Mouse (Mus musculus) E14TG2a.4 (cell line): ENCODE data around the gene Tff3.

Source experiments
- H3K27me3 ChIP-seq: 2 replicates; pipeline ENCODE4 v1.6.1; 2014; ENCODE audit warnings: low read length, control low read depth; ENCODE audit not compliant: insufficient read depth
- H3K36me3 ChIP-seq: 2 replicates; pipeline ENCODE4 v1.6.1; 2014; ENCODE audit warnings: low read length, control low read depth; ENCODE audit not compliant: insufficient read depth
- H3K4me1 ChIP-seq: replicated peaks from 2 replicates; pipeline ENCODE4 v1.6.1; 2014; ENCODE audit warnings: low read depth, low read length, control low read depth
- H3K4me3 ChIP-seq: replicated peaks from 2 replicates; pipeline ENCODE4 v1.5.1; 2014; ENCODE audit warnings: mild to moderate bottlenecking, low read length
- H3K9me3 ChIP-seq: 2 replicates; pipeline ENCODE4 v1.6.1; 2014; ENCODE audit warnings: low read length, control low read depth
- CTCF ChIP-seq: conservative IDR thresholded peaks from 2 replicates; pipeline ENCODE4 v1.5.1; 2014; ENCODE audit warnings: low read length
- NANOG ChIP-seq: IDR thresholded peaks from 2 replicates; pipeline ENCODE4 v1.6.1; 2014; ENCODE audit warnings: borderline replicate concordance, low read length, mixed read lengths
- POU5F1 ChIP-seq: IDR thresholded peaks from 2 replicates; pipeline ENCODE4 v1.6.1; 2014; ENCODE audit warnings: low read length, borderline replicate concordance

Gene Tff3

DNA sequence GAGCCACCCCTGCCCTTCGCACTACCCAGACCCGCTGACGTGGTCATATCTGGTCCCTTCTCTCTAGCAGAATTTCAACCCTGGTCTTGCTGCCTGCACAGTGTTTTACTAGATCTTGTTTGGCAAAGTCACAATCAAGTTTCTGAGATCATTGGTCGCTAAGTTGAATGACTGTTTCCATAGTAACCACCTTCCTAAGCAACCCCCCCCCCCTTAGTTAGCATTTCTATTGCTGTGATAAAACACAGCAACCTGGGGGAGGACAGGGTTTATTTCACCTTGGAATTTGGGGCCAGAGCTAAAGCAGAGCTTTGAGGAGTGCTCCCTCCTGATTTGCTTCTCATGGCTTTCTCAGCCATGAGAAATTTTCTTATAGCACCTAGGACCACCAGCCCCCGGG, 34.7 kb downstream of the Tff3 start:
- Histone ChIP-seq H3K27me3 (no peaks in the 10 kb centered on the region; the same call in 1 of the 2 replicates), H3K4me1 (peaks cover 23% of the 10 kb centered on the region), H3K9me3 (no peaks in the 10 kb centered on the region), H3K36me3 (peaks cover 3% of the 10 kb centered on the region; the same call in 1 of the 2 replicates), H3K4me3 (no peak overlapping the region)
- TF ChIP-seq CTCF (no peak), NANOG (no peak), POU5F1 (no peak)

DNA sequence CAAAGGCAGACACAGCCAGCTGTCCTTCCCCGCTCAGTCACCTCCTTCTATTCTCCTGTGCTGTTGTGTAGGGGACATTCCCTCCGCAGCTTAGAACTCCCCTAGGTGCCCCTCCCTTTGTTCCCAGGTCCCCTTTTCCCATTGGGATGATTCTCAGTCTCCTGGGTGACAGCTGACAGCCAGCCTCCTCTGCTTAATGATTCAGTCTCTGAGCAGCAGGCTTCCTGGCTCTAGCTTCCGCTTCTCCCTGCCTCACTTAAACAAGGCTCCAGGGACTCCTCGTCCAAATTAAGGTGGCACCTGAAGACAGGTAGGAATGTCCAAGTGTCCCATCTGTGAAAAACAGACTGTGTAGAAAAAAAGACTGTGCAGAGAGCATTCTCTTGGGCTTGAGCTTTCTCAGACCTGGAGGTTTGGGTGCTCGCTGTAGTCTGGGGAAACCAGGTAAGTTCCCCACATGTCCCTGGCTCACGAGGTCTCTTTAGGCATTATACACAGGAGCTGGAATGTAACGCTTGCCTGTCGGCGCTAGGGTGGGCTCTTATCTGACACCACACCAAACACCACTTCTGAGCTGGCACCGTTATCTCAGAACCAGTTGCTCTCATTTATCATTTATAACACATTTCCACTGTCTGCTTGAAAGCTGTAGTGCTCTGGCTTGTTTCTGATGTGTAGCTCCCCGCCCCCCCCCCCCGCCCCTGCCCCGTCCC, 38.3 kb downstream of the Tff3 start:
- H3K4me3 ChIP-seq = no peak overlapping the region
- H3K27me3 ChIP-seq = no peaks in the 10 kb centered on the region
- no peaks in the 10 kb centered on the region; the same call in 1 of the 2 replicates for H3K36me3 ChIP-seq
- TF ChIP-seq POU5F1 = no peak
- TF ChIP-seq NANOG = no peak
- no peak for TF ChIP-seq CTCF
- H3K4me1 ChIP-seq = peaks cover 30% of the 10 kb centered on the region
- H3K9me3 ChIP-seq = no peaks in the 10 kb centered on the region

DNA sequence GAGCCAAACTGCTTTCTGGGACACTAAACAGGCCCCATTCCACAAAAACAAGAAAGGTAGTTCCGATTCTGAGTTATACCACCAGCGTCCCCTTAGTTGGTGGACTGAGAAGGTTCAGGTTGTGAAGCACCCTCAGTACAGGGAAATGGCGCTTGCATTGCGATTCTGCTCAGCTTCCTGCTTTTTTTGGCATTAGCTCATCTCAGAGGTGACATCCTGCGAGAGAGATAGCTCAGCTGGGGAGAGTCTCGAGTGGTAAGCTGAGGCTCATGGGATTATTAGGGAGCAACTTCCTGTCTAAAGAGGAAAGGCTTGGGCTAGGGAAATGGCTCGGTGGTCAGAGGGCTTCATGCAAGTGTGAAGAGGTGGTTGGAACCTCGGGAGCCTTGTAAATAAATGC, 39.6 kb downstream of the Tff3 start:
- no peaks in the 10 kb centered on the region for H3K9me3 ChIP-seq
- H3K36me3 ChIP-seq = no peaks in the 10 kb centered on the region; the same call in 1 of the 2 replicates
- no peak overlapping the region for H3K4me3 ChIP-seq
- peaks cover 17% of the 10 kb centered on the region for H3K4me1 ChIP-seq
- H3K27me3 ChIP-seq = no peaks in the 10 kb centered on the region
- TF ChIP-seq POU5F1 (no peak), CTCF (no peak), NANOG (no peak)

DNA sequence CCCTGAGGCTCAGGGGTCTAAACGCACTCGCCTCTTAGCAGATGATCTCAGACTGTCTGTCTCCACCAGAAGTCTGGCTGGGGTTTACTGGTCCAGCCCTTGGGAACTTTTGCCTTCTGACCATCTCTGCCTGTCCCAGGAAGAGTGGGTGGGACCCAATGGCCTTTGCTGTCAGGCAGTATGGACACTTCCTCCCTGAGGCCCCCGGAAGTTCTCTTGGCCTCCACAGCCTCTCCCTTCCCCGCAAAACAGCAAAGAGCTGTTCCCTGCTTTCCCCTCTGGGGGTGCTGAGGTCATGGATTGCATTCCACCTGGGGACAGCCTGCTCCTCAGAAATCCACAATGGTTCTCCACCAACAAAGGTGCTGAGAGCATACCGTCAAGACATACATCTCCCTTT, 40.7 kb downstream of the Tff3 start:
- Histone ChIP-seq H3K36me3 (no peaks in the 10 kb centered on the region; the same call in 1 of the 2 replicates), H3K27me3 (no peaks in the 10 kb centered on the region), H3K4me1 (peaks cover 8% of the 10 kb centered on the region), H3K9me3 (no peaks in the 10 kb centered on the region), H3K4me3 (no peak overlapping the region)
- no peak for TF ChIP-seq NANOG
- no peak for TF ChIP-seq POU5F1
- TF ChIP-seq CTCF = no peak

DNA sequence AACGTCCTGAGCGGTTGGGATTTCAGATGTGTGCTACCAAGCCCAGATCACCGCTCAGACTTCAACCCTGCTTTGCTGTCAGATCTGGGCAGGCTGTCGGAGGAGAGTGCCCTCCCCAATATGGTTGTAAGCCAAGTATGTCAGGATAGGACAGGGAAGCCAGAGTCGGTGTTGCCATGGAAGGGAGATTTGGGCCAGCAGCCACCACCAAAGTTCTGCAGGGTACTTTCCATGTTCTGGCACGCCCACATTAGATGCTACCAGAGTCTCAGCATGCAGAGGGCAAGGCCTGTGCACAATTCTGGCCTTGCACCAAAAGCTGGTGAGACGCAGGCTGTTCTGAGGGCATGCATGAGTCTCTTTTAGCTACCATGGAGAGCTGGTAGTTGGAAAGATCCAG, 43.2 kb downstream of the Tff3 start:
- no peaks in the 10 kb centered on the region for H3K27me3 ChIP-seq
- H3K36me3 ChIP-seq = no peaks in the 10 kb centered on the region

DNA sequence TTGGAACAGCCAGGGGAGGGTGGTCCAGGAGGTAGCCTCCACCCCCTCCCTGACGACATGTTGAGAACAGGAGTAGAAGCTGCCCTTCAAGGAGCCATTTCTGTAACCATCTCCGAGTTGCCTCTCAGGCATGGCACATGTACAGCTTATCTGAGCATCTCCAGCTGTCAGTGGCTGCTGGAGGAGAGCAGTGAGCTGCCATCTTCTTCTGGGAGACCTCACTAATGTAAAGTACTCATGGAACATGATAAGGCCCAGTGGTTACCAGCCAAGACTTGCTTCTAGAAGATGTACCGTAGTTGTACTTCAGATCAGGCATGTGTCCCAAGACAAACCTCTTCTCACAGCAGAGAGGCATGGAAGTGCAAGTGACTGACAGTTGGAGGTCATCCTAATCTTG, 43.9 kb downstream of the Tff3 start:
- TF ChIP-seq NANOG (no peak), POU5F1 (no peak), CTCF (no peak)
- H3K9me3 ChIP-seq = no peaks in the 10 kb centered on the region

More for the DNA sequence above, 43.2 kb downstream of the Tff3 start:
- no peaks in the 10 kb centered on the region for H3K9me3 ChIP-seq
- TF ChIP-seq NANOG = no peak
- no peak for TF ChIP-seq CTCF
- TF ChIP-seq POU5F1 = no peak
- peaks cover 8% of the 10 kb centered on the region for H3K4me1 ChIP-seq
- H3K4me3 ChIP-seq = no peak overlapping the region

DNA sequence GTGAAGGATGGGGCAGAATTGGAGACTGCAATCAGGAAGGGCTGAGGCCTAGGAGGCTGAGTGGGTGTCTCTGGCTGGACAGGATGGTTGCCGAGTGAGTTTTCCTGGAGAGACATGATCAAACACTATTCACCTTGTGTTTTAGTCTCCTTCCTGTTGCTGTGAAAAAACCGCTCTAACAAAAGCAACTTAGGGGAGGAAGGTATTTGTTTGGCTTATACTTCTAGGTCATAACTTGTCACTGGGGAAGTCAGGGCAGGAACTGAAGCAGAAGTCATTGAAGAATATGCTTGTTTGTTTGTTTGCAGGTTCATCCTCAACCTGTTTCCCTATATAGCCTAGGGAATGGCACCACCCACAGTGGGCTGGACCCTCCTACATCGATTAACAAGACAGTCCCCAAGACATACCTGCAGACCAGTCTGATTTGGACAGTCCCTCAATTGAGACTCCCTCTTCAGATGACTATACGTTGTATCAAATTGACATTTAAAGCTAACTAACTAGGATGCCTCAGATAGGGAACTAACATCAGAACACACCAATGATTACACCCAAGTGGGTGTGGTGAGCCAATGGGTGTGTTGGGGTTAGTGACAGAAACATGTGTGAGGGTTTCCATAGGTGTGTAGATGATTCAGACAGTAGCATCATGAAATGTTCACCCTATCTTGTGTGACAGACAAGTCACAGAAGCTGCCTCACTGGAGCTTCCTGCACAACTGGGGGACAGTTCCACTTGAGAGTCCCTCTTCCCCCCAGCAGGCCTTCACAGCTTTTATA, 47.0 kb downstream of the Tff3 start:
- Histone ChIP-seq H3K4me1 (peaks cover 31% of the 10 kb centered on the region), H3K36me3 (no peaks in the 10 kb centered on the region), H3K27me3 (no peaks in the 10 kb centered on the region), H3K9me3 (no peaks in the 10 kb centered on the region), H3K4me3 (no peak overlapping the region)
- no peak for TF ChIP-seq NANOG

More for the DNA sequence above, 43.9 kb downstream of the Tff3 start:
- H3K27me3 ChIP-seq = no peaks in the 10 kb centered on the region
- H3K4me3 ChIP-seq = no peak overlapping the region
- H3K36me3 ChIP-seq = no peaks in the 10 kb centered on the region
- peaks cover 10% of the 10 kb centered on the region for H3K4me1 ChIP-seq

DNA sequence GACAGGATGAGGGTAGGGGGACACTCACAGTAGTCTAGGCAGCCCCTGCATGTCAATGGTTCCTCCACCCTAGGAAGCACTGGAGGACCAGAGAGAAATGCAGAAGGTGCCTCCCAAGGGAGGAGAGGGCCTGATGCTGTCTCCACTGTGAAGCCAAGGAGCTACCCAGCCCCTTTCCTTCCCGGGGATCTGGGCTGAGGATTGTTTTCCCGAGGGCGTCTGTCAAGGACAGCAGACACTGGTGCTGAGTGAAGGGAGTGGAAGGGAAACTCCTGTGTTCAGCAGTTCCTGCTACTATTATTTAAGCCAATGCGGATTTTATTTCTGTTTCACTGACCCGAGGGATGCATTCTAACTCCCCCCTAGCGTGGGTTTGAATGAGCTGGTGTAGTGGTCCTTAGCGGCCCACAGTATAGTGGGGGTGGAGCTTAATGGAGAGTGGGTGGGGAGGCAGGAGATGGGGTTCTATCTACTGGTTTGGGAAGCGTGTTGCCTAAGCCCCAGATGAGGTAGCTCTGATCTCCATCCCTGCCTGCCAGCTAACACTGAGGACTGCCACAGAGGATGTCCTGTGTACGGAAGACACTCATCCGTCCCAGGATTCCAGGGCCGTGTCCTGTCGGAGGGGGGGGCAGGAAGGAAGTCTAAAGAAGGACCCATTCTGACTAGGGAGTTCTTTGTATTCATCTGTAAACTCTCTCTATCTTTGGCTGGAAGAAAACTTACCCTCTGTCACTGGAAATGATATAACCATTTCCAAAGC, 50.2 kb downstream of the Tff3 start:
- TF ChIP-seq CTCF = no peak
- TF ChIP-seq POU5F1 = no peak
- TF ChIP-seq NANOG = no peak
- Histone ChIP-seq H3K36me3 (peaks cover 3% of the 10 kb centered on the region; the same call in 1 of the 2 replicates), H3K9me3 (no peaks in the 10 kb centered on the region), H3K4me1 (peaks cover 45% of the 10 kb centered on the region), H3K27me3 (peaks cover 7% of the 10 kb centered on the region; the same call in 1 of the 2 replicates), H3K4me3 (peak overlapping the region; percentile 23; the same call in 1 of the 2 replicates)
